Mouse (Mus musculus): ENCODE measurements at regions not wholly inside any gene's neighbourhood (a gene's known extent, or its start where the extent isn't known, plus 50 kb on each side); places are given as distances from the start of the nearest gene placed in this dataset.

DNA sequence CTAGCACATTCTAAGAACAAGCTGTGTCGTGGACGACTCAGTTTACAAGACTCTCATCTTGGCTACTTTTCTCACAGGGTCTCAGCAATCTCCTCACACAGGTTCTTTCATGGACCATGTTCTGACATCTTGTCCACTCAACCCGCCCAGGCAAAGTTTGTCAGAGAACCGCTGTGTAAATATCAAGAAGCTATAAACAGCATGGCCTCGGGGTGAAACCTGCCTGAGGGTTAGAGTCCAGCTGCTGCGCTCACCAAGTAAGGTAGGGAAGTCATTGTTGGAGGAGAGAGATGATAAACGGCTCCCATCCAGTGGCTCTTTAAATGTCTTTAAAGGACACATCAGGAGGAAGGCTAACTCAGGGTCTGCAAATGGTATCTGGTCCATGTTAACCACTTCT, 151.3 kb upstream of the Mylip start:
- no peak for ATAC-seq (replicated peaks; ENCODE audit: low FRiP score, low TSS enrichment, low read depth)
- H3K9me3 ChIP-seq (ENCODE audit: control insufficient read depth, low read length), result no peaks in the 10 kb centered on the region
- no peak overlapping the region for H3K27ac ChIP-seq (ENCODE audit: low read depth)
- no peak overlapping the region for H3K4me2 ChIP-seq (ENCODE audit: low read length)
- no peak for DNase-seq (ENCODE audit: low spot score)
- WGBS, result 57% methylated on average over 7 of the region's 7 CpGs
- H3K36me3 ChIP-seq (ENCODE audit: control insufficient read depth, insufficient read depth, low read length), result no peaks in the 10 kb centered on the region
- H3K9ac ChIP-seq (ENCODE audit: low read length), result no peak overlapping the region
- no peaks in the 10 kb centered on the region for H3K27me3 ChIP-seq (replicated peaks; ENCODE audit: control insufficient read depth, insufficient read depth, low read length)
- H3K4me3 ChIP-seq (ENCODE audit: low read depth, low read length), result no peak overlapping the region
- H3K4me1 ChIP-seq (replicated peaks; ENCODE audit: control insufficient read depth, insufficient read depth, low read length), result no peaks in the 10 kb centered on the region

DNA sequence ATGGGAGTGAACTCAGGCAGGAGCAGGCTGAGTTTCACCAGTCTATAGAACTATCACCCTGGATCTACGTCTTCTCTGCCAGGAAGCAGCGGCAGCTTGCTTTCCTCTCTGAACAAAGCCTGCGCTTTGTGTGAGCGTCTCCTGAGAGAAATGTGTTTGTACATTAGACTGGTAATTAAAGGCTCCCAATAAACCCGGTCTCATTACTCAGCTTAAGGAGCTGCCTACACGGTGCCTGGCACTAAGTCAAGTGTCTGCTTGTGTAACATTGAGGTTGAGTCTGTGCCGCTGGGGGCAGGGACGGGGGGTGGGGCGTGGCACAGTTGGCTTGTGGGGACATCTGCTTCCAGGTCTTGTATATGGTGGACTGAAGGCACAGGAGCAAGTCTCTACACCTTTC, 150.4 kb upstream of the Mylip start:
- Histone ChIP-seq H3K4me3 (ENCODE audit: low read depth, low read length) (no peak overlapping the region), H3K27me3 (replicated peaks; ENCODE audit: control insufficient read depth, insufficient read depth, low read length) (no peaks in the 10 kb centered on the region), H3K4me2 (ENCODE audit: low read length) (no peak overlapping the region), H3K9me3 (ENCODE audit: control insufficient read depth, low read length) (no peaks in the 10 kb centered on the region), H3K27ac (ENCODE audit: low read depth) (no peak overlapping the region), H3K9ac (ENCODE audit: low read length) (no peak overlapping the region), H3K4me1 (replicated peaks; ENCODE audit: control insufficient read depth, insufficient read depth, low read length) (no peaks in the 10 kb centered on the region), H3K36me3 (ENCODE audit: control insufficient read depth, insufficient read depth, low read length) (no peaks in the 10 kb centered on the region)
- no peak for DNase-seq (ENCODE audit: low spot score)
- ATAC-seq (replicated peaks; ENCODE audit: low FRiP score, low TSS enrichment, low read depth), result no peak
- 54% methylated on average over 9 of the region's 9 CpGs for WGBS

DNA sequence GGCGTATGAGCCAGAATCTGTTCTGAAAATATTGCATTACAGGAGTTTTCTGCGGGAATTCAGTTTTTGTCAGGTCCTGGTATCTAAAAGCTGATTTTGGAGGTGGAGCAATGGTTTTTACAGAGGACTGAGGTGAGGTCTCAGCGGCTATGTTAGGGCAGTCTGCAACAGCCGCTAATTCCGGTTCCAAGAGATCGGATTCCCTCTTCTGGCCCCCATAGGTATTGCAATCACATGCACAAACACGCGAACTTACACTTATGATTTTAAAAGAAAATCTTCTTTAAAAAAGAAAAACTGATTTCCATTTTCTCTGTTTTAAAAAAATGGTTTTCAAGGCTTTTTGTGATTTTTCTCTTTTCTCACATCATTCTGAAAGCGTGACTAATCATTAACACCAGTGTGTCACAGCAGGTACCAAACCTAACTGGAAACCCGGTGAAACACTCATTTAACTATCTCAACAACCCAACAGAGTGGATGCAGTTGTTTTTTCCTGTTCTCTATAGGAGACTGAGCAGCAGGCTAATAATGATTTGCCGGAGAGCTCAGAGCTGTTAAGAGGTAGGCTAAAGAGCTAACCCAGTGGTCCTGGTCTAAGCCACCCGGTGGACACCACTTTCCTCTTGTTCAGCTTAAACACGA, 149.4 kb upstream of the Mylip start:
- Histone ChIP-seq H3K4me3 (ENCODE audit: low read depth, low read length) (no peak overlapping the region), H3K36me3 (ENCODE audit: control insufficient read depth, insufficient read depth, low read length) (no peaks in the 10 kb centered on the region), H3K27ac (ENCODE audit: low read depth) (no peak overlapping the region), H3K4me1 (replicated peaks; ENCODE audit: control insufficient read depth, insufficient read depth, low read length) (no peaks in the 10 kb centered on the region), H3K9ac (ENCODE audit: low read length) (no peak overlapping the region), H3K4me2 (ENCODE audit: low read length) (no peak overlapping the region), H3K27me3 (replicated peaks; ENCODE audit: control insufficient read depth, insufficient read depth, low read length) (no peaks in the 10 kb centered on the region), H3K9me3 (ENCODE audit: control insufficient read depth, low read length) (no peaks in the 10 kb centered on the region)
- DNase-seq (ENCODE audit: low spot score), result no peak
- 87% methylated on average over 13 of the region's 13 CpGs for WGBS
- ATAC-seq (replicated peaks; ENCODE audit: low FRiP score, low TSS enrichment, low read depth), result no peak

DNA sequence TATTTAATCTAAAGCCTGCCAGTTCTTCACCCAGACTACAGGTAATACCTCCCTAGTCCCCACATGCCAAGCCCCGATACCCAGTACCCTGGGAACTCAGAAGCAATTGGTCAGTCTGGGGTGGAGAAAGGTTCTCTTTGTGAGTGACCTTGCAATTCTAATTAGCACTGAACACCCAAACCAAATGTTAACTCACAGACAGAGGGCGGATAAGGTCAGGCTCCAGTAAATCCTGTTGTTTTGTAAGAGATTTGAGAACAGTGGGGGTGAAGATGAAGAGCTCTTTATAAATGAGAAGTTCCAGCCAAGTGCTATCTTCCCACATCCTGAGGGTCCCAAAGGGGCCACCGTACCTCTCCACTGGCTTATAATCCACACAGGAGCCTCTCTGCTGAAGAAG, 147.3 kb upstream of the Mylip start:
- Histone ChIP-seq H3K27ac (ENCODE audit: low read depth) (no peak overlapping the region), H3K4me2 (ENCODE audit: low read length) (no peak overlapping the region), H3K4me3 (ENCODE audit: low read depth, low read length) (no peak overlapping the region), H3K9me3 (ENCODE audit: control insufficient read depth, low read length) (no peaks in the 10 kb centered on the region), H3K9ac (ENCODE audit: low read length) (no peak overlapping the region), H3K27me3 (replicated peaks; ENCODE audit: control insufficient read depth, insufficient read depth, low read length) (no peaks in the 10 kb centered on the region), H3K36me3 (ENCODE audit: control insufficient read depth, insufficient read depth, low read length) (no peaks in the 10 kb centered on the region), H3K4me1 (replicated peaks; ENCODE audit: control insufficient read depth, insufficient read depth, low read length) (0 out of 2 replicates have a peak, but pooled peaks cover 2% of the 10 kb centered on the region)
- no peak for DNase-seq (ENCODE audit: low spot score)
- no peak for ATAC-seq (replicated peaks; ENCODE audit: low FRiP score, low TSS enrichment, low read depth)
- 76% methylated on average over 3 of the region's 3 CpGs for WGBS

DNA sequence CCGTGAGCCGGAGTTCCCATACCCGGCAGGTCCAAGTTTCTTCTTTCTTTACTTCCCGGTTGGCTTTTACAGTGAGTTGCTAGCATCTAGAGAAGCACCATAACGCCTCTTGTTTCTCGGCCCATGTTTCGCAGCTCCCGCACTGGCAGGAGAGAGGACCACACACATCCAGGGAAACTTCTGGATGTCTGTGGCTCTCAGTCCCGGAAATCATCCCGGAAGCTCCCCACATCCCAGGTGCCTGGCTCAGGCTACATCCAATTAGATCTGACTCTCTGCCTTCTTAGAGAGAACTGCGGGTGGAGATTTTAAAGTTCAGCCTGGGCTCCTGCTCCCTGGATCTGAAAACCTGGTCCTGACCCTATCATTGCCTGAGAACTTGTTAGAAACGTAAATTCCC, 146.8 kb upstream of the Mylip start:
- no peak overlapping the region for H3K4me3 ChIP-seq (ENCODE audit: low read depth, low read length)
- H3K9me3 ChIP-seq (ENCODE audit: control insufficient read depth, low read length), result no peaks in the 10 kb centered on the region
- no peak overlapping the region for H3K9ac ChIP-seq (ENCODE audit: low read length)
- no peak overlapping the region for H3K4me2 ChIP-seq (ENCODE audit: low read length)
- H3K36me3 ChIP-seq (ENCODE audit: control insufficient read depth, insufficient read depth, low read length), result no peaks in the 10 kb centered on the region
- DNase-seq (ENCODE audit: low spot score) (peak; percentile 47), ATAC-seq (replicated peaks; ENCODE audit: low FRiP score, low TSS enrichment, low read depth) (no peak)
- no peaks in the 10 kb centered on the region for H3K27me3 ChIP-seq (replicated peaks; ENCODE audit: control insufficient read depth, insufficient read depth, low read length)
- no peak overlapping the region for H3K27ac ChIP-seq (ENCODE audit: low read depth)
- 68% methylated on average over 12 of the region's 12 CpGs for WGBS
- H3K4me1 ChIP-seq (replicated peaks; ENCODE audit: control insufficient read depth, insufficient read depth, low read length), result 0 out of 2 replicates have a peak, but pooled peaks cover 2% of the 10 kb centered on the region

DNA sequence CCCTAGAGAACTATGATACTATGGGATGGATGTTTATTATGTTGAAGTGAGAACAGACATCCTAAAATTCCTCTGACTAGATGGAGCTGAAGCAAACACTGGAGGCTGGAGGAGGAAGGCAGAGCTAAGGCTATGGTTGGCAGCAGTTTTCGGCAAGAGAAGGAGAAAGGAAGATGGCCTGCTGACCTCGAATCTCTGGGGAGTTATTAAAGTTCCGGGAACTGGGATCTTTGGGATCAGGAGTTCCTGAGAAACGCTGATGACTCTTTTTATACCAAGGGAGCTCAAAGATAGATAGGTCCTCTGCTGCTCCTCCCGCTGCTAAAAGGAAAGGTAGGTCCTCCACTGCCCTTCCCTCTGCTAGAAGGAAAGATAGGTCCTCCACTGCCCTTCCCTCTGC, 143.9 kb upstream of the Mylip start:
- DNase-seq (ENCODE audit: low spot score) (no peak), ATAC-seq (replicated peaks; ENCODE audit: low FRiP score, low TSS enrichment, low read depth) (no peak)
- H3K4me3 ChIP-seq (ENCODE audit: low read depth, low read length), result no peak overlapping the region
- H3K27ac ChIP-seq (ENCODE audit: low read depth), result no peak overlapping the region
- H3K4me1 ChIP-seq (replicated peaks; ENCODE audit: control insufficient read depth, insufficient read depth, low read length), result 0 out of 2 replicates have a peak, but pooled peaks cover 2% of the 10 kb centered on the region
- H3K9ac ChIP-seq (ENCODE audit: low read length), result no peak overlapping the region
- no peak overlapping the region for H3K4me2 ChIP-seq (ENCODE audit: low read length)
- H3K9me3 ChIP-seq (ENCODE audit: control insufficient read depth, low read length), result no peaks in the 10 kb centered on the region
- H3K36me3 ChIP-seq (ENCODE audit: control insufficient read depth, insufficient read depth, low read length), result no peaks in the 10 kb centered on the region
- WGBS, result 48% methylated on average over 5 of the region's 5 CpGs
- no peaks in the 10 kb centered on the region for H3K27me3 ChIP-seq (replicated peaks; ENCODE audit: control insufficient read depth, insufficient read depth, low read length)

DNA sequence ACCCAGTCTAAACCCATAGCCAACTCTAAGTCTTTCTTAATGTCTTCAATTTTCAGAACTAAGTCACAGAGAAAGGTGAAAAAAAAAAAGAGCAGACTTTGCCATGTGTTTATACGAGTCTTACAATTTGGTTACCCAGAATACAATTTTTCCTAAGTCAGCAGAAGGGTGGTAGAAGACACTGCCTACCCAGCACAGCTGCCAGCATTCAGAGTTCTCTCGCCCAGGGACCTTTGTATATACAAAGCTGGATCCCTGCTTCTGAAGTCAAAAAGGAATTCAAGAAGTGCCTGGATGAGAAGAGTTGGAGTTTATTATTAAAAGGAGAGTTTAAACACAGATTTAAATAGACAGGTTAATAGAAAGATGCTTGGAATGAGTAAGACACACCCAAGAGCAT, 143.2 kb upstream of the Mylip start:
- H3K4me2 ChIP-seq (ENCODE audit: low read length), result no peak overlapping the region
- WGBS, result 41% methylated on average over 2 of the region's 2 CpGs
- H3K27me3 ChIP-seq (replicated peaks; ENCODE audit: control insufficient read depth, insufficient read depth, low read length), result no peaks in the 10 kb centered on the region
- no peak overlapping the region for H3K4me3 ChIP-seq (ENCODE audit: low read depth, low read length)
- ATAC-seq (replicated peaks; ENCODE audit: low FRiP score, low TSS enrichment, low read depth), result no peak
- no peaks in the 10 kb centered on the region for H3K9me3 ChIP-seq (ENCODE audit: control insufficient read depth, low read length)
- DNase-seq (ENCODE audit: low spot score), result no peak
- H3K9ac ChIP-seq (ENCODE audit: low read length), result no peak overlapping the region
- peaks cover 2% of the 10 kb centered on the region; the same call in 1 of the 2 replicates for H3K4me1 ChIP-seq (replicated peaks; ENCODE audit: control insufficient read depth, insufficient read depth, low read length)
- no peaks in the 10 kb centered on the region for H3K36me3 ChIP-seq (ENCODE audit: control insufficient read depth, insufficient read depth, low read length)
- H3K27ac ChIP-seq (ENCODE audit: low read depth), result no peak overlapping the region

DNA sequence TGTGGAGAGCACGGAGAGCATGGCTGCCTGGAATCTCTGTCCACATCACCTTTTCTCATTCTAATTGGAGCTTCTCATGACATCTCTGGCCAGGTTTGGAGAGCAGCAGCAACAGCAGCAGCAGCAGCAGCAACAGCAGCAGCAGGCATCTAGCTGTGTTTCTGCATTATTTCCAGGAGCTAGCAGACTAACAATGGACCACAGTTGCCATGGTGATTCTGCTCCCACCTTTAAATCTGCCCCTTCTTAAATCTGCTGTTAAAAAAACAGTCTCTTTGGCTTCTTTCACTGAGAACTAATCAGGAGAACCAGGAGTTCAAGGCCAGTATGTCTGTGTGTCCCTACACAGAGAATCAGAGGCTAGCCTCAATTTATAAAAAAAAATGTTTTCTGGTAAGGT, 139.5 kb upstream of the Mylip start:
- H3K27ac ChIP-seq (ENCODE audit: low read depth), result no peak overlapping the region
- peaks cover 2% of the 10 kb centered on the region; the same call in 1 of the 2 replicates for H3K4me1 ChIP-seq (replicated peaks; ENCODE audit: control insufficient read depth, insufficient read depth, low read length)

DNA sequence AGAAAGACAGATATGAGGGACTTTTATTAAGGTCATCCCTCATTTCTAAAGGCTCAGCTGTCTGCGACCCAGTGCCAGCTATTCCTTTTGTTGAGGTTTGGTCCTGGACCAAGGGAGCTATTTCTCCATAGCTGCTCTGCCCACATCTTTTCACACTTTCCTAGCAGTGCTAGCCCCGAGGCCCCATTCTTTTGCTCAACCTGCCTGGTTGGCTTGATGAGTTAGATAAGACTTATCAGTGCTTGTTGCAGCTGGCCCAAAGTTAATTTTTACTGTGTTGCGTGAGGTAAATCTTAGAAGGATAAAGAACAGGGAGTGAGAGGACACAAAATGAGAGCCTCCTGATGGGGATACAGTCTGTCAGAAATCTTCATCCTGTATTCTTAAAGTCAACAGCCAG, 138.5 kb upstream of the Mylip start:
- Histone ChIP-seq H3K4me1 (replicated peaks; ENCODE audit: control insufficient read depth, insufficient read depth, low read length) (no peaks in the 10 kb centered on the region; the same call in 1 of the 2 replicates), H3K36me3 (ENCODE audit: control insufficient read depth, insufficient read depth, low read length) (no peaks in the 10 kb centered on the region), H3K4me2 (ENCODE audit: low read length) (no peak overlapping the region), H3K4me3 (ENCODE audit: low read depth, low read length) (no peak overlapping the region), H3K27ac (ENCODE audit: low read depth) (no peak overlapping the region), H3K27me3 (replicated peaks; ENCODE audit: control insufficient read depth, insufficient read depth, low read length) (no peaks in the 10 kb centered on the region), H3K9ac (ENCODE audit: low read length) (no peak overlapping the region), H3K9me3 (ENCODE audit: control insufficient read depth, low read length) (no peaks in the 10 kb centered on the region)
- 58% methylated on average over 3 of the region's 3 CpGs for WGBS
- ATAC-seq (replicated peaks; ENCODE audit: low FRiP score, low TSS enrichment, low read depth) (no peak), DNase-seq (ENCODE audit: low spot score) (no peak)

More for the DNA sequence above, 139.5 kb upstream of the Mylip start:
- no peaks in the 10 kb centered on the region for H3K27me3 ChIP-seq (replicated peaks; ENCODE audit: control insufficient read depth, insufficient read depth, low read length)
- DNase-seq (ENCODE audit: low spot score) (no peak), ATAC-seq (replicated peaks; ENCODE audit: low FRiP score, low TSS enrichment, low read depth) (no peak)
- 83% methylated on average over 1 of the region's 1 CpGs for WGBS
- H3K9me3 ChIP-seq (ENCODE audit: control insufficient read depth, low read length), result no peaks in the 10 kb centered on the region
- H3K4me2 ChIP-seq (ENCODE audit: low read length), result no peak overlapping the region
- no peak overlapping the region for H3K4me3 ChIP-seq (ENCODE audit: low read depth, low read length)
- no peak overlapping the region for H3K9ac ChIP-seq (ENCODE audit: low read length)
- no peaks in the 10 kb centered on the region for H3K36me3 ChIP-seq (ENCODE audit: control insufficient read depth, insufficient read depth, low read length)

All from intestine, embryonic 14.5 days (tissue).